Mouse (Mus musculus): ENCODE measurements around the gene Cxcl9. TPM values are rescaled to one million over a fixed set of nuclear protein-coding genes. Genes with fewer than 3 reads are reported as not detected.

Gene Cxcl9
- total and polyA plus RNA-seq, 2 experiments = 5.3 to 28.2 TPM

DNA sequence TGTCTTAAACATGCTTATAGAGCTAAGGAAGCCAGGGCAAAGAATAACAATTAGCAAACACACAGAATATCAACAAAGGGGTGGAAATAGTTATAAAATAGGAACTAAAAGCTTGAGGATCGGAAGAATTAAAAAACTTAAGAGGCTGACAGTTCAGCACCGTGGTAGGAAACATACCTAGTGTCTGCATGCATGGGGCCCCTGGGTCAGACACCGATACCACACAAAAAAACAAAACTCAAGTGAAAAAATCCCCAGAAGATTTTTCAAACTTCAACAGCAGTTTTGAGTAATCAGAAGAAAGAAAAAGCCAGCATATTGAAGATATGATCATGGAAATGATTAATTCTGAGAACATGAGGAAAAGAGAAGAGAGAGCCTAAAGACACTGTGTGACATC lies 8.9 kb upstream of the Cxcl9 start:
- Histone ChIP-seq H3K36me3 (ENCODE audit: control insufficient read depth, insufficient read depth, low read length) (no peaks in the 10 kb centered on the region), H3K27ac (replicated peaks; ENCODE audit: insufficient read depth, low read depth, low read length) (no peak overlapping the region), H3K4me1 (ENCODE audit: control insufficient read depth, insufficient read depth, low read length) (no peaks in the 10 kb centered on the region), H3K27me3 (ENCODE audit: control insufficient read depth, insufficient read depth, low read length) (no peaks in the 10 kb centered on the region), H3K9ac (ENCODE audit: low read depth, low read length) (no peak overlapping the region), H3K4me3 (ENCODE audit: insufficient read depth, low read depth, low read length) (no peak overlapping the region), H3K79me2 (ENCODE audit: control insufficient read depth, insufficient read depth, low read length) (no peaks in the 10 kb centered on the region)
- DNase-seq (ENCODE audit: extremely low read depth, low read depth, low spot score) = no peak
- TF ChIP-seq POLR2A (IDR thresholded peaks at IDR 0.05; ENCODE audit: extremely low read depth, insufficient read depth, low read length) = no peak
- no peak for TF ChIP-seq CTCF (IDR thresholded peaks at IDR 0.05; ENCODE audit: low read depth, low read length)
- 85% methylated on average over 3 of the region's 3 CpGs for WGBS

- TF ChIP-seq CTCF (IDR thresholded peaks at IDR 0.05; ENCODE audit: low read depth, low read length) (no peak), POLR2A (IDR thresholded peaks at IDR 0.05; ENCODE audit: extremely low read depth, insufficient read depth, low read length) (no peak)
- Histone ChIP-seq H3K4me3 (ENCODE audit: insufficient read depth, low read depth, low read length) (peak overlapping the region; percentile 38; the same call in 1 of the 2 replicates), H3K36me3 (ENCODE audit: control insufficient read depth, insufficient read depth, low read length) (no peaks in the 10 kb centered on the region), H3K79me2 (ENCODE audit: control insufficient read depth, insufficient read depth, low read length) (no peaks in the 10 kb centered on the region), H3K4me1 (ENCODE audit: control insufficient read depth, insufficient read depth, low read length) (peaks cover 9% of the 10 kb centered on the region), H3K27ac (replicated peaks; ENCODE audit: insufficient read depth, low read depth, low read length) (peak overlapping the region; percentile 75), H3K27me3 (ENCODE audit: control insufficient read depth, insufficient read depth, low read length) (no peaks in the 10 kb centered on the region), H3K9ac (ENCODE audit: low read depth, low read length) (0 out of 2 replicates have a peak overlapping the region, but pooled peaks have one; percentile 12)
- 52% methylated on average over 9 of the region's 9 CpGs for WGBS
- DNase-seq (ENCODE audit: extremely low read depth, low read depth, low spot score) = peak; percentile 71
Observed at GRCm38 (mm10) chr5:92332359-92332840, 4.5 kb upstream of the Cxcl9 start.

- Histone ChIP-seq H3K4me3 (ENCODE audit: insufficient read depth, low read depth, low read length) (peak within 1 kb of the TSS; percentile 38), H3K9ac (ENCODE audit: low read depth, low read length) (0 out of 2 replicates have a peak within 1 kb of the TSS, but pooled peaks have one; percentile 12), H3K36me3 (ENCODE audit: control insufficient read depth, insufficient read depth, low read length) (no peaks in the 10 kb centered on the region), H3K27me3 (ENCODE audit: control insufficient read depth, insufficient read depth, low read length) (no peaks in the 10 kb centered on the region), H3K27ac (replicated peaks; ENCODE audit: insufficient read depth, low read depth, low read length) (peak within 1 kb of the TSS; percentile 75), H3K79me2 (ENCODE audit: control insufficient read depth, insufficient read depth, low read length) (no peaks in the 10 kb centered on the region), H3K4me1 (ENCODE audit: control insufficient read depth, insufficient read depth, low read length) (peaks cover 14% of the 10 kb centered on the region)
- 88% methylated on average over 17 of the region's 17 CpGs for whole genome bisulfite sequencing
- DNase-seq (ENCODE audit: extremely low read depth, low read depth, low spot score) = no peak
- TF ChIP-seq POLR2A (IDR thresholded peaks at IDR 0.05; ENCODE audit: extremely low read depth, insufficient read depth, low read length) (no peak), CTCF (IDR thresholded peaks at IDR 0.05; ENCODE audit: low read depth, low read length) (no peak)
Observed at GRCm38 (mm10) chr5:92331635-92332338, 3.9 kb upstream of the Cxcl9 start, which contains the start of gene Art3. TSS of gene Art3 (plus strand) at chr5:92331827.

DNA sequence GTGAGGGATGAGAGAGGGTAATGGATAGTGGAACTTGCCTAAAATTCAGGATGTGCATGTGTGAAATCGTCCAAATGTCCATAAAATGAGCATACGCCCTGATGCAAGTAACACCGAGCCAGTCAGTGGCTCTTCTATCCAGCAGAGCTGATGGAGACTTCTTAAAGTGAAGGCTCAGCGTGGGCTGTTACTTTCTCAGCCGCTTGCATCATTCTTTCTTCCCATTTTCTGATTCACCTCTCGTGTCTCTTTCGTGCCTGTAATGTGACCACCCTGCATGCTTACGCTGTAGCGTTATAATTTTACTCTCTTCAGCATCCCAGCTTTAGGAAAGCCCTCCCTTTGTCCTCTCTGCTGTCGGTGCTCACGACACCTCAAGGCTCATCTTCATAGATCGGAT lies 3.2 kb upstream of the Cxcl9 start:
- peaks cover 14% of the 10 kb centered on the region for H3K4me1 ChIP-seq (ENCODE audit: control insufficient read depth, insufficient read depth, low read length)
- no peaks in the 10 kb centered on the region for H3K36me3 ChIP-seq (ENCODE audit: control insufficient read depth, insufficient read depth, low read length)
- no peak for TF ChIP-seq POLR2A (IDR thresholded peaks at IDR 0.05; ENCODE audit: extremely low read depth, insufficient read depth, low read length)
- TF ChIP-seq CTCF (IDR thresholded peaks at IDR 0.05; ENCODE audit: low read depth, low read length) = no peak
- 82% methylated on average over 12 of the region's 12 CpGs for WGBS
- H3K27ac ChIP-seq (replicated peaks; ENCODE audit: insufficient read depth, low read depth, low read length) = no peak overlapping the region
- no peak for DNase-seq (ENCODE audit: extremely low read depth, low read depth, low spot score)
- no peaks in the 10 kb centered on the region for H3K27me3 ChIP-seq (ENCODE audit: control insufficient read depth, insufficient read depth, low read length)
- H3K4me3 ChIP-seq (ENCODE audit: insufficient read depth, low read depth, low read length) = no peak overlapping the region
- no peak overlapping the region for H3K9ac ChIP-seq (ENCODE audit: low read depth, low read length)
- no peaks in the 10 kb centered on the region for H3K79me2 ChIP-seq (ENCODE audit: control insufficient read depth, insufficient read depth, low read length)

- TF ChIP-seq POLR2A (IDR thresholded peaks at IDR 0.05; ENCODE audit: extremely low read depth, insufficient read depth, low read length) = no peak
- TF ChIP-seq CTCF (IDR thresholded peaks at IDR 0.05; ENCODE audit: low read depth, low read length) = no peak
- Histone ChIP-seq H3K27me3 (ENCODE audit: control insufficient read depth, insufficient read depth, low read length) (no peaks in the 10 kb centered on the region), H3K27ac (replicated peaks; ENCODE audit: insufficient read depth, low read depth, low read length) (no peak overlapping the region; the same call in 1 of the 2 replicates), H3K36me3 (ENCODE audit: control insufficient read depth, insufficient read depth, low read length) (no peaks in the 10 kb centered on the region), H3K9ac (ENCODE audit: low read depth, low read length) (no peak overlapping the region), H3K4me1 (ENCODE audit: control insufficient read depth, insufficient read depth, low read length) (peaks cover 22% of the 10 kb centered on the region), H3K4me3 (ENCODE audit: insufficient read depth, low read depth, low read length) (no peak overlapping the region), H3K79me2 (ENCODE audit: control insufficient read depth, insufficient read depth, low read length) (no peaks in the 10 kb centered on the region)
- WGBS = 28% methylated on average over 6 of the region's 6 CpGs
- peak; percentile 76 for DNase-seq (ENCODE audit: extremely low read depth, low read depth, low spot score)
Observed at GRCm38 (mm10) chr5:92327367-92327766, 512 bp downstream of the Cxcl9 start.

GRCm38 (mm10) chr5:92323264-92323663 lies 4.6 kb downstream of the Cxcl9 start:
- no peaks in the 10 kb centered on the region for H3K79me2 ChIP-seq (ENCODE audit: control insufficient read depth, insufficient read depth, low read length)
- H3K4me1 ChIP-seq (ENCODE audit: control insufficient read depth, insufficient read depth, low read length) = peaks cover 29% of the 10 kb centered on the region
- H3K4me3 ChIP-seq (ENCODE audit: insufficient read depth, low read depth, low read length) = no peak overlapping the region
- H3K27me3 ChIP-seq (ENCODE audit: control insufficient read depth, insufficient read depth, low read length) = no peaks in the 10 kb centered on the region
- DNase-seq (ENCODE audit: extremely low read depth, low read depth, low spot score) = peak; percentile 99
- H3K9ac ChIP-seq (ENCODE audit: low read depth, low read length) = no peak overlapping the region
- H3K36me3 ChIP-seq (ENCODE audit: control insufficient read depth, insufficient read depth, low read length) = no peaks in the 10 kb centered on the region
- TF ChIP-seq POLR2A (IDR thresholded peaks at IDR 0.05; ENCODE audit: extremely low read depth, insufficient read depth, low read length) = no peak
- TF ChIP-seq CTCF (IDR thresholded peaks at IDR 0.05; ENCODE audit: low read depth, low read length) = no peak
- WGBS = 16% methylated on average over 5 of the region's 5 CpGs
- peak overlapping the region; percentile 81 for H3K27ac ChIP-seq (replicated peaks; ENCODE audit: insufficient read depth, low read depth, low read length)
